Mouse (Mus musculus): Measurements from ENCODE around the gene Mroh2a.

Mroh2a gene

GRCm38 (mm10) chr1:88258881-88259642 is 32.3 kb downstream of the Mroh2a start:
- DNase-seq (ENCODE audit: low read depth, low spot score) = no peak

- no peak for DNase-seq (ENCODE audit: low read depth, low spot score)
Observed at GRCm38 (mm10) chr1:88259643-88260024, 32.8 kb downstream of the Mroh2a start.

GRCm38 (mm10) chr1:88260114-88260513 is 33.3 kb downstream of the Mroh2a start:
- DNase-seq (ENCODE audit: low read depth, low spot score) = no peak

- DNase-seq (ENCODE audit: low read depth, low spot score) = no peak
Observed at GRCm38 (mm10) chr1:88260604-88261377, 34.0 kb downstream of the Mroh2a start.

- no peak for DNase-seq (ENCODE audit: low read depth, low spot score)
Observed at GRCm38 (mm10) chr1:88261706-88262105, 34.9 kb downstream of the Mroh2a start.

- DNase-seq (ENCODE audit: low read depth, low spot score) = no peak
Observed at GRCm38 (mm10) chr1:88262255-88262654, 35.5 kb downstream of the Mroh2a start.

GRCm38 (mm10) chr1:88262961-88263360 is 36.2 kb downstream of the Mroh2a start:
- no peak for DNase-seq (ENCODE audit: low read depth, low spot score)

GRCm38 (mm10) chr1:88263778-88264177 is 37.0 kb downstream of the Mroh2a start:
- no peak for DNase-seq (ENCODE audit: low read depth, low spot score)

GRCm38 (mm10) chr1:88264237-88264868 is 37.6 kb downstream of the Mroh2a start:
- DNase-seq (ENCODE audit: low read depth, low spot score) = no peak

- DNase-seq (ENCODE audit: low read depth, low spot score) = no peak
Observed at GRCm38 (mm10) chr1:88264869-88265240, 38.1 kb downstream of the Mroh2a start.

- no peak for DNase-seq (ENCODE audit: low read depth, low spot score)
Observed at GRCm38 (mm10) chr1:88266123-88266522, 39.3 kb downstream of the Mroh2a start.

GRCm38 (mm10) chr1:88267489-88267888 is 40.7 kb downstream of the Mroh2a start:
- DNase-seq (ENCODE audit: low read depth, low spot score) = no peak

GRCm38 (mm10) chr1:88268070-88268469 is 41.3 kb downstream of the Mroh2a start:
- DNase-seq (ENCODE audit: low read depth, low spot score) = no peak

GRCm38 (mm10) chr1:88269539-88270309 is 42.9 kb downstream of the Mroh2a start:
- no peak for DNase-seq (ENCODE audit: low read depth, low spot score)

GRCm38 (mm10) chr1:88272851-88273250 is 46.1 kb downstream of the Mroh2a start:
- DNase-seq (ENCODE audit: low read depth, low spot score) = no peak

- DNase-seq (ENCODE audit: low read depth, low spot score) = no peak
Observed at GRCm38 (mm10) chr1:88273326-88273725, 46.5 kb downstream of the Mroh2a start.

- DNase-seq (ENCODE audit: low read depth, low spot score) = no peak
Observed at GRCm38 (mm10) chr1:88273832-88274231, 47.0 kb downstream of the Mroh2a start.

GRCm38 (mm10) chr1:88274371-88275077 is 47.7 kb downstream of the Mroh2a start:
- DNase-seq (ENCODE audit: low read depth, low spot score) = no peak

- no peak for DNase-seq (ENCODE audit: low read depth, low spot score)
Observed at GRCm38 (mm10) chr1:88275078-88275680, 48.4 kb downstream of the Mroh2a start.

GRCm38 (mm10) chr1:88275698-88276523 is 49.1 kb downstream of the Mroh2a start:
- DNase-seq (ENCODE audit: low read depth, low spot score) = no peak
